Mouse (Mus musculus) embryonic facial prominence, embryonic 12.5 days (tissue): ENCODE measurements around the gene Myl4. TPM values are rescaled to one million over a fixed set of nuclear protein-coding genes. Genes with fewer than 3 reads are reported as not detected.

ENCODE experiments used
- ATAC-seq: fragments of 200-750 bp; cut with Nextera tagmentation; 2 replicates; pipeline ENCODE4 v1.8.0; 2017; ENCODE audit not compliant: insufficient number of reproducible peaks, insufficient read depth, low FRiP score, low TSS enrichment
- H3K27ac ChIP-seq: fragments of 300-500 bp; sonication (generic); 2 replicates; pipeline ENCODE4 v1.5.1; 2016; ENCODE audit warnings: mild to moderate bottlenecking
- H3K27me3 ChIP-seq: fragments of 300-500 bp; sonication (generic); 2 replicates; pipeline ENCODE4 v1.6.1; 2016; ENCODE audit warnings: mild to moderate bottlenecking, moderate library complexity
- H3K36me3 ChIP-seq: fragments of 300-500 bp; sonication (generic); 2 replicates; pipeline ENCODE4 v1.6.1; 2016; ENCODE audit warnings: mild to moderate bottlenecking
- H3K4me1 ChIP-seq: fragments of 300-500 bp; sonication (generic); 2 replicates; pipeline ENCODE4 v1.6.1; 2016
- H3K4me2 ChIP-seq: fragments of 300-500 bp; sonication (generic); replicated peaks from 2 replicates; pipeline ENCODE4 v1.6.1; 2016; ENCODE audit warnings: mild to moderate bottlenecking, moderate library complexity
- H3K4me3 ChIP-seq: fragments of 300-500 bp; sonication (generic); 2 replicates; pipeline ENCODE4 v1.5.1; 2016; ENCODE audit warnings: mild to moderate bottlenecking
- H3K9ac ChIP-seq: fragments of 300-500 bp; sonication (generic); 2 replicates; pipeline ENCODE4 v1.6.1; 2016; ENCODE audit warnings: mild to moderate bottlenecking, moderate library complexity
- H3K9me3 ChIP-seq: fragments of 300-500 bp; sonication (generic); 2 replicates; pipeline ENCODE4 v1.6.1; 2016; ENCODE audit warnings: mild to moderate bottlenecking, moderate library complexity
- WGBS: fragments of 180-500 bp; shearing (Covaris S2); methylation state at CpG from one replicate; pipeline ENCODE4 v1.1.7; 2016; 5-methylcytosine and 5-hydroxymethylcytosine counted together
- polyA plus RNA-seq: library from polyadenylated mRNA; unstranded; fragments of >200 nt; fragmentation: Nextera tagmentation; extraction: Ambion mirVana; gene quantifications from 2 replicates; pipeline ENCODE4 v1.2.1, GENCODE M21; 2016

Gene Myl4
- polyA plus RNA-seq, 1 experiment from 2014 or later: 35.4 TPM

GRCm38 (mm10) chr11:104640894-104641293, 90.4 kb downstream of the Myl4 start:
- Histone ChIP-seq H3K4me2 (no peak overlapping the region), H3K27me3 (no peaks in the 10 kb centered on the region), H3K9ac (no peak overlapping the region), H3K4me1 (no peaks in the 10 kb centered on the region), H3K9me3 (no peaks in the 10 kb centered on the region), H3K36me3 (no peaks in the 10 kb centered on the region), H3K4me3 (no peak overlapping the region), H3K27ac (no peak overlapping the region)
- WGBS: 85% methylated on average over 10 of the region's 10 CpGs
- ATAC-seq: no peak

- Histone ChIP-seq H3K4me1 (no peaks in the 10 kb centered on the region), H3K27me3 (no peaks in the 10 kb centered on the region), H3K4me2 (no peak overlapping the region), H3K9me3 (no peaks in the 10 kb centered on the region), H3K4me3 (no peak overlapping the region), H3K36me3 (no peaks in the 10 kb centered on the region), H3K9ac (no peak overlapping the region), H3K27ac (no peak overlapping the region)
- ATAC-seq: no peak
- WGBS: 81% methylated on average over 4 of the region's 4 CpGs
Observed at GRCm38 (mm10) chr11:104643236-104643635, 92.8 kb downstream of the Myl4 start.

Other genes with a start within 250 kb of the Myl4 start
- gene Kansl1, start 81.8 kb upstream of the Myl4 start, polyA plus RNA-seq: 29.7 and 33.3 TPM in 2 replicates
- 48.5 and 52.1 TPM in 2 replicates for gene Cdc27, start within 50 bp of the Myl4 start, polyA plus RNA-seq
- 3.7 TPM in 2 replicates for gene Itgb3, start 57.3 kb downstream of the Myl4 start, polyA plus RNA-seq
- gene Gm11639, start 135.0 kb downstream of the Myl4 start, polyA plus RNA-seq: 0.03 TPM in 1 of 2 replicates, not detected in the other